Mouse (Mus musculus) cerebellum, adult 8-10 months (tissue): ENCODE data around the gene Exoc4.

Source experiments
- DNase-seq: peaks from one replicate; pipeline ENCODE4 v3.0.0; 2022

The Exoc4 gene

DNA sequence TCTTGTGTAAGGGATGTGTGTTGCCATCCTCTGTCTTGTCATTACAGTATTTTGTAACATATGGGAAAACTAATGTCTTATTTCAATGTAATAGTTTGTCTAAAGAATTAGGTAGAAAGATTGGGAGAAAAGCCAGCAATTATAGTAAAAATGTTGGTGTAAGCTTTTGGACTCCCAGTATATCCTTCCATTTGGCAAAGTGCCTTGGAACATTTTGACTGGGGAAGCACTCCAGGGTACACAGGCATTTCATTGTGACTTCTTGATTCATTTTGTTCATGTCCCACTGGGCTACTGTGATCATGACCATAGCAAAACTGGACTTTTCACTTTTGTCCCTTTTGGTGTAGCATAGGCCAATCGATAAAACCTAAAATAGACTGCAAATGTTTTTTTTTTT lies 61.6 kb downstream of the Exoc4 start:
- DNase-seq: no peak

DNA sequence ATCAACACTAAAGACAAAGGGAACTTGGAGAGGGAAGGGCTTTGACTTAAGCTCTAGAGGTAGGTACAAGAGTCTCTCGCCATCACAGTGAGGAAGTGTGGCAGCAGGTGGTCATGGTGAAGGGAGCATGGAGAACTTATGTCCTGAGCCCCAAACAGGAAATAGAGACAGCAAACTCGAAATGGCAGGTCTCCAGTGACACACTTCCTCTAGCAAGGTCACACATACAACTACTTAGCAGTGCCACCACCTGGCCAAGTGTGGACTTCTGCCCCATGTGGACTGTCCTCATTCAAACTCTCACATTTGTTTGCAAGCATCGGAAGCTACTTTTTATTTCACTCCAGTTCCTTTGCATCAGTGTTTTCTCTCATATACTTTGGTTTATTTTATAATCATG lies 74.0 kb downstream of the Exoc4 start:
- no peak for DNase-seq

DNA sequence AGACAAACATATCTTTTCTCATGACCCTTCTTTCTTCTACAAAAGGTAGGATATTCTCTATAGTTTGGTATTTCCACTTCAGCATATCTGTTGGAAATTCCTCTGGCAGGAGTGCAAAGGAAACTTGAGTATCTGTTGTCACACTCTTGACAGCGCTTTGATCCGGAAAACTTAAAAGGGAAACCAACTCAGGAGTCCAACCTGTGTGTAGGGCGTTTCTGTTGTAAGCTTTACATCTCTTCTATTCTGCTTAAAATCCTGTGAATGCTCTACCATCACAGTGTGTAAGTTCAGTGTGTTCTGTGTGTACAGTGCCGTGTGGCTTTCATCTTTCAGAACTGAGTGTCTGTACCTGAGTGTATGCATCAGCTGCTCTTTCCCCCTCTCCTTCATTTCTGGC lies 74.5 kb downstream of the Exoc4 start:
- no peak for DNase-seq

DNA sequence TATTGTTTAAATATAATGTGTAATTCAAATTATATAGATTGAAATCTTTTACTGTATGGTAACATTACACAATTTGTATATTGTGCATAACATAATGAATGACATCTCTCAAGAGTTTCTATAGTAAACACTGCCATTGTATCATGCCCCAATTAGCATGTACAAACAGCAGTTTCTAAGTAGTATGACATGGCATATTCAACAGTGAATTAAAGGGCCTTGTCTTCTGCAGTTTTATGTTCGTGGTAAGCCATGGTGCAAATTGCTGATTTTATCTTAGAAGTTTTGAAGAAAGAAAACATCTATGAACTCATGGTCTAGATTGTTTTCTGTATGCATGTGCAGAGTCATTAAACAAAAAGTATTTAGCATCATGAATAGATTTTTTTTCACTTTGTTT lies 79.4 kb downstream of the Exoc4 start:
- no peak for DNase-seq

DNA sequence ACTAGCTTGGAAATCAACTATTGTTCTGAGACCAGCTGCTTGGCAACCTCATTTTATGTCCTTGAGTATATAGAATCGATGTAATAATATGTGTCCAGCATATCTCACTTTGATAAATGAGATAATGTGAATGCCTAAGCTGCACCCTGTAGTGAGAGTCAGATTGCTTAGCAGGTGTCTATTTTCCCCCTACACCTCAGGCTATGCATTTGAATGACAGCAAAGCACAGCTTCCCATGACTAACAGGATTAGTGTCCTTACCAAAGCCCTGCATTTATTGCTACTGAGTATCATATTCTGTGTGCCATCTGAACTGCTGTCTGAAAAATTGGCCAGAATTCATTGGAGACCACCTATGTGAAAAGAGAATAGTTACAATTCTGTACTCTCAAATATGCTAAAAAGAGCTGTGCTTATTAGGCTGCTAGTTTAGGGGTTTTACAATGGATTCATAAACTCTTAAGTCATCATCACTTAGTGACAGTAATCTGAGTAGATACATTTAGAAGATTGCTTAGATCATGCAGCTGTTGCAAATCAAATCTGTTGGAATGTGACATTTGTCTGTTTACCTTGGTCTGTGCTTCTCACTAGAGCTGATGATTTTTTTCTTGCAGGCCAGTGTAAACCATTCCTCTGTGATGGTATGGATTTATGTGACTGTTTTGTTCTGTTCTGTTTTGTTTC lies 98.3 kb downstream of the Exoc4 start:
- no peak for DNase-seq

DNA sequence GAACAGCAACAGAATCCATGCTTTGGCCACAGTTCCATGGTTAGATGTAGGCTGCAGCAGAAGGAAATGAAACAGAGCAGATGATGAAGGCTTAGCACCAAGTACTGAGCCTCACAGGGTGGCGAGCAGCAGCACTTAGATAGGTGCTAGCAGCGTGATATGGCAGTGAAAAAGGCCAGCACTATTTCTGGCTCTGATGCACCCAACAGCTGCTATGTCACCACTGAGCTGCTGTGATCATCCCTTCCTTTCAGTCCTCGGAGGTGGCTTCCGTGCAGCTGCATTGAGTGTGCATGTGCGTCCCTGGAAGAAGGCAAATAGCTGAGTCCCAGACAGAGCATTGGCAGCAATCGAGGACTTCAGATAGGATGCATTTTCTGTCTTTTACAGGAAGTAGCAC lies 112.7 kb downstream of the Exoc4 start:
- no peak for DNase-seq

DNA sequence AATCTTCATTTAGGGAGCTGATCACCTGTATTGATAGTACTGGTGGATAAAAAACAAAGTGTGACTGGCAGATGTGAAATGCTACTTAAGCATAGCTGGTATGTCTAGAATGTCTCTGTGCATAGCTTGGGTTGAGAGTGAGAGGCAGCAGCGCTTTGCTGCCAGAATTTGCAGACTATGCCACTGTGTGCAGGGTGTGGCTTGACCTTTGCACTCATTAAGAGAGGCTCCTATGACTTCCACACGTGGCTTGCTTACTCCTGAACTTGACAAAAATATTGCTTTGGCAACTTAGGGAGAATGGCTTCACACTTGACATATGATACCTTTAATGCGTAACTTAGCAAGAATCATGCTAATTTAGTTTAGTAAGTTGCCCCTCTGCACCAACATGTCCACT lies 131.6 kb downstream of the Exoc4 start:
- no peak for DNase-seq

DNA sequence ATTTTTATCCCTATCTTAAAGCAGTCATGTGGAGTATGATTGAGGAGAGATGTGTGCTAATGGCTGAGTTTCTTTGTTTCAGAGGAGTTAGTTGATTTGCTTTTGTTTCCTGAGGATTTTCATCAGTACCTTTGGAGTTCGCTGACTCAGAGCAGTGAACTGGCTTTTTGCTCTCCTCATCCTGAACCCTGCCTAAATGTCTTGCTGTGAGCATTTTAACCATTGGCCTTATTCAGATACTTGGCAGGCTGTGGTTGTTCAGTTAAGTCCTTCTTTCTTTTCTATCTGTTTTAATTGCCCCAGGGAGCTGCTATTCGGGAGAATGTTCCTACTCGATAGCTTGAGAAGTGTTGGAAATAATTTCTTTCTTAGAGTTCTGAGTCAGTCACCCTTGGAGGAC lies 133.3 kb downstream of the Exoc4 start:
- no peak for DNase-seq

DNA sequence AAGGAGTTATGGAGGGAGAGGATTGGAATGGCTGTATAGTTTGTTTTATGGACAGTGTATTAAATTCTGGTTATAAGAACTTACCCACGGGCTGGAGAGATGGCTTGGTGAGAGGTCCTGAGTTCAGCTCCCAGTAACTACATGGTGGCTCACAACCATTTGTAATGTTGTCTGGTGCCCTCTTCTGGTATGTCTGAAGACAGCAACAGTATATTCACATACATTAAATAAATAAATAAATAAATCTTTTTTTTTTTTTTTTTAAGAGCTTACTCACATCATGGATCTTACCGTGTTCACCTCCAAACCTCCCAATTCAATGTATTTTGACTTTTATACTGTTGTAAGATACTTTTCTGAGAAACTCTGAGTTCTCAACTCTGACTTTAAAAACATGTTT lies 143.1 kb downstream of the Exoc4 start:
- no peak for DNase-seq

DNA sequence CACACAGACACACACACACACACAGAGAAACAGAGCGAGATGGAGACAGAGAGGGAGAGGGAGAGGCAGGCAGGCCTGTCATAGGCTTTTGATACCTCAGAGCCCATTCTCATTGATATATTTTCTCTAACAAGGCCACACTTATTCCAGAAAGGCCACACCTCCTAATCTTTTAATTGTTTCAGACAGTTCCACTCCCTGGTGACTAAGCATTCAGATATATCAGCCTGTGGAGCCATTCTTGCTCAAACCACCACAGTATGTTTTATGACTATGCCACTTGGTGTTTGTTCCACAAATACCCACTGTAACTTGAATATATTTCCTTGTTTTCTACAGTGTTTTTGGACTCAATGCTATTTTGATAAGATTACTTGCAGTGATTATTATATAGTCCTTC lies 150.6 kb downstream of the Exoc4 start:
- no peak for DNase-seq

DNA sequence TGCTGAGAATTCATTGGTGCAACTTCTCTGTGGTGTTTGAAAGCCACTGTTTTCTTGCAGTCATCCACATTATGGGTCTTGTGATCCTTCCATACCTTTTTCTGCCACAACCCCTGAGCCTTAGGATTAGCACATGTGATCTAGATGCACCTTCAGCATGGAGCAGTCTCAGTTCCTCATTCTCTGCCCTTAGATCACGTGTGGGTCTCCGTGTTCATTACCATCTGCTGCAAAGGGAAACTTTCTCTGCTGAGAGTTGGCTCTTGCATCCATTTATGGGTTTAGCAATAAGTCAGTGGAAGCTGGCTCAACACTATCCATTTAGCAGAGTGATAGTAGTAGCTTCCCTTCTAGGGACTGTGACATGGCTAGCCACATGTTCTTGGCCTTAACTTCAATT lies 152.3 kb downstream of the Exoc4 start:
- no peak for DNase-seq

DNA sequence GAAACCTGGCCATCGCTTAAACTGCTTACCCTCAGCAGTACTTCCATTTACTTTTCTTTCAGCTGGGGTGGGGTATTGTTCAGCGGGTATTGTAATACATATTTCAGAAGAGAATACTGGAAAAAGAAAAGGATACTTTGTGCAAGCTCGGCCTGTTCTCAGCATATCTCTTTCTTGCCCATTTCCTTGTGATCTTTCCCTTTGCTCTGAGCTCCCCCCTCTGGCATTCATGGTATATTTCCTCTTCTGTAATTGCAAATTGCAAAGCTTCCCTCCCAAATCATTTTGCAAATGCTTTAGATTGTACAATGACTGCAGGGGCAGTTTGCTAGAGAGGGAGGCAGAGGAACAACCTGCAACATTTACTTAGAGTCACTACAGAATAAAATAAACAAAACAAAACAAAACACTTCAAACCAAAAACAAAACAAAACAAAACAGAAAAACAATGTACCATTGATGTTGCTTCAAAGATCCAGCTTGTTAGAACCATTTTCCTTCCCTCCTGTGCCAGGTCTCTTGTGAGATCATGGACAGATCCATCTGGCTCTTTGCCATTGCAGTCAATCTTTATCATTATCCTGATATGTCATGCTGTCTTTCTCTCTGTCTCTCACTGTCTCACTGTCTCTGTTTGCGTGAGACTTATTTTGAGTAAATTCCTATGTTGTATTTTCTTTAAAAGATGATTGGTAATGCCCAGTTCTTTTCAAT lies 156.8 kb downstream of the Exoc4 start:
- peak; percentile 19 for DNase-seq

DNA sequence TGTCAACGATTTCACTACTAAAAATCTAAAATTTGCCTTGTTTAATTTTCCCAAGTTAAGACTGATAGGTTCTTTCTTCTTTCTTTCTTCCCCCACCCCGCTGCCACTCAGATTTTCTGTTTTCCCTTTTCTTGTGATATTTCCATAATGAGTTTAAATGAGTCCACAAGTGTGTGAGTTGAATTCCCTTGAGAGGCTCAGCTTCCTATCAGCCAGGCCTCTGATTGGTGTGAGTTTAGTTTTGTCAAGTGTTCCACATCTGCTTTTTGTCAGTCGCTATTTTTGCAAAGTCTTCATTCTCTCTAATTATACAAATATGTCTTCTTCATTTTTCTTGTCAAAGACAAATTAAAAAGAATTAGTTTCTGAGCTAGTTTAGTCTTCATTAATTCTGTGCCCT lies 160.7 kb downstream of the Exoc4 start:
- no peak for DNase-seq

DNA sequence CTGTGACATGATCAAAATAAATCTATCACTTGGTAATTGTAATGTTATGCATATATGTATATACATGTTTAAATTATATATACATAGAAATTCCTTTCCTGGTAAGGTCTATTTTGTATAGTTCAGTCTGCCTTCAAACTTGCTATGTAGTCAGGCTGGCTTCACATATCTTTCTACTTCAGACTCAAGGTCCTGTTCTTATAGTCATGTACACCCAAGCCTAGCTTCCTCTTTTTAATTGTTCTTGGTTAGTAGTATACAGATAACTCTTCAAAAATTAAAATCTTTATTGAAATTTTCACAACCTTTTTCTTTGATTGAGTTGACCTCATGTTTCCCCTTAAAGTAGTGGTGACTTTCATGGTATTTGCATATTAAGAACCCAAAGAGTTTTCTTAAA lies 176.1 kb downstream of the Exoc4 start:
- no peak for DNase-seq

DNA sequence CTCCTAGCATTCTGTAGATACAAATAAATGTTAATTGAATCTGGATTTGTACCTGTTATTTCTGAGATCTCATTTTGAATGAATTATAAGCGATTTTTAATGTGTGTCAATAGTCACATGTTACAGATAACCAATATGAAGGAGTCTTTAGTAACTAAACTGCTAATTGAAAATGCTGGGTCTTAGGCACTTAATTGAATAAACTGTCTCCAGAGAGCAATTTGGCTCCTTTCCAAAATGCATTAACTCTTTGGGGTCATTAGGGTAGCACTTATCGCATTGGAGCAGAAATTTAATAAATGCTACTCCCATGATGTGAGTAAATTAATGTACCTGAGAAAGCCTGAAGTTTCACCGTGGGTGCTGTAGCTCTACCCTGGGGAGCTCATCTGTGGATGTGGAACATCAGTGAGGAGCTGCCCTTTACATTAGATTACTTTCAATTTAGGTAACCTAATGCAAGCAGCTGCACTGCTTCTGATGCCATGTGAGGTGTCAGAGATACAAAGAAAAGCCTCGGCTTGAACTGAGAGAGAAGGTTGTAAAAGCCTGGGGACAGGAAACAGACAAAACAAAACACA lies 182.4 kb downstream of the Exoc4 start:
- no peak for DNase-seq

DNA sequence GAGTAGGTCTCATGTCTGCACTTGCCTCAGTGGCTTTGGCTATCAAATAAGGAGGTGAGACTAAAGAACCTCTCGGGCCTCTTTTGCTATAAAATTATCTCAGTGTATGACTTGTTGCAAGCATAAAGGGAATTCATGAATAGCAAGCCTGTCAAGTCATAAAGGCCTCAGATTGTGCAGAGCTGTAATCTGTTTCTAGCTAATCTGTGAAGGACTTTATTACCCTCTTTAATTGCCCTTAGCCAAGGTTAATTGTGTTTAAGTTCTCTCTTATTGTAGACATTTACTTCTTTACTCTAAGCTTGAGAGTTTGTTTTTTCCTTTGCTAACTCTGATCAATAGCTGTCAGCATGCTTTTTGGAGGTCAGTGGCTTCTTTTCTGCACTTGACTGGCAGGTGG lies 191.6 kb downstream of the Exoc4 start:
- no peak for DNase-seq

DNA sequence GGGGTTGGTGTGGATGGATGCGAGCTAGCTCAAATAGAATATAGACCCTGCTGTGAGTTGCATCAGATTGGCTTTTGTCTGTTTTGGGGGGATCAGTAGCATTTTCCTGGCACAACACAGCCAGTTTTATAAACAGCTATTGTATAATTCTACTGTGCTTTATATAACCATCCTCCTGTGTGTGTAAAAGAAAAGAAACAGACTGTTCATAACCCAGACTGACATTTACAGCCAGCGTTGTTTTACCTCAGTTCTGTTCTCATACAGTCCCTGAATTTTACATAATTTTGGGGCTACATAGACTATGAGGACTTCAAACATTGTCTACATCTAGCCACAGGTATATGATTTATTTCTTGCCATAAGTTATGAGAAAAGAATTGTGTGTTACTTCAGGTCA lies 204.9 kb downstream of the Exoc4 start:
- DNase-seq: no peak

DNA sequence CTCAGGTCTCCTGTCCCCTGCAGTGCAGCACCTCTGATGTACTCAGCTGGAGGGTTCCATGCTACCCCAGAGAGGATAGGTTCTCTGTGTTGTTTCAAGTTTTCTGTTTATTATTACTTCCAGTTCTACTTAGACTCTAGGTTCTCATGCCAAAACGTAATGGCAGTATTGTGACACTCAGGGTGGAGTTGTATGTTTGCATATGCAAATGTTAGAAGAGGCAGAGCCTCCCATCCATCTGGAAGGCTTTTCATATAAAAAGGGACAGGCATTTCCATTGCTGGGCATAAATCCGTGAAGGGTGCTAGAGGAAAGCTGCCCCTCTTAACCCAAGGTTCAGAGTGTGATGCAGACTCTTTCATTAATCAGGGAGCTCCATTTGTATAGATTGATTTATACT lies 205.5 kb downstream of the Exoc4 start:
- DNase-seq: no peak

DNA sequence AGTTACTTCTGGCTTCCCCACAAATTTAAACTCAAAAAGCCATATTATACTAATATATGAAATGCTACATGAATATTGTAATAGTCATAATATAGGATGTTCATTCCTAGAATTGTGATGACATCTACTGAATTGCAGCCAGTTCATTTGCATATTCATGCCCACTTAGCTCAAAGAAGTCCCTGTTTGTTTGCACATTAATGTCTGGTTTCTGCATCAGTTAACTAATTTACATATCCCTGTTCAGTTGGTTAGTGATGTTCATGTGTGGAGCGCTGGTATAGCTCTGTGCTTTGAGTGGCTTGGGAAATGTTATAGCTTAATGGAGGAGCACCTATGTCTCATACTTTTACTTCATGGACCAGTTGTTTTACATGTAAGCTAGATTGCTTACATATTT lies 206.4 kb downstream of the Exoc4 start:
- DNase-seq: no peak

DNA sequence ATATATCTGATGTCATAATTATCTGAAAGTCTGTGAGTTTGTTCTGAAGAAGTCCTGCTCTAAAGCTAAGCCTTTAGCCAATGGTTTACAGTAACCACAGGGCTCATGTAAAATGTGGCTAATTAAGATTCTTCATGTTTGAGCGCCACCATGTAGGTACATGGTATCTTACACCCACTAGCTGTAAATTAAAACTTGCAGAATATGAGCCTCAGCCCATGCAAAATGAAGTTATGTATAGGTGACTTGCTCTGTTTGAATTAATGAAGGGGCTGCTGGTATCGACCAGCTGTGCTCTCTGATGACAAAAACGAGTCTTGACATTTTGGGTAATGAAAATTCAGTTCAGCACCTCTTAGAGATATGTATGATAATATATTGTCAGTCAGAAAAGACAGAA lies 216.0 kb downstream of the Exoc4 start:
- DNase-seq: no peak

DNA sequence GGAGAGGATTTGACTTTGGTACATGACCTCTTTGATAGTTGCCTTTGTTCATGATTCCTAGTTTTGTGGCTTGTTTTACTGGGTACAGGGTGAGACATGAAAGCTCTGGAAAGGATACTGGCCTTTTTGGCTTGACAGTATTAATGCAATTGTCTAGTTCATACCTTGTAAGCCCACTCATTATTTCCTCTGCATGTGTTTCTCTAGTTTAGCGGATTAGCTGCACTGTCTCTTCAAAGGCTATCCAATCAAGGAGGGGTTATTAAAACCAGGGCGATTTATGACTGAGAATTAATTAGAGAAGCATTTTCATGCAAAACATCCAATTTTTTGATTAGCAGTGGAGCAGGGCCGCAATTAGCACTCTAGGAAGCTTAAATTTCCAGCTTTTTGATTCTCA lies 216.5 kb downstream of the Exoc4 start:
- DNase-seq: no peak

DNA sequence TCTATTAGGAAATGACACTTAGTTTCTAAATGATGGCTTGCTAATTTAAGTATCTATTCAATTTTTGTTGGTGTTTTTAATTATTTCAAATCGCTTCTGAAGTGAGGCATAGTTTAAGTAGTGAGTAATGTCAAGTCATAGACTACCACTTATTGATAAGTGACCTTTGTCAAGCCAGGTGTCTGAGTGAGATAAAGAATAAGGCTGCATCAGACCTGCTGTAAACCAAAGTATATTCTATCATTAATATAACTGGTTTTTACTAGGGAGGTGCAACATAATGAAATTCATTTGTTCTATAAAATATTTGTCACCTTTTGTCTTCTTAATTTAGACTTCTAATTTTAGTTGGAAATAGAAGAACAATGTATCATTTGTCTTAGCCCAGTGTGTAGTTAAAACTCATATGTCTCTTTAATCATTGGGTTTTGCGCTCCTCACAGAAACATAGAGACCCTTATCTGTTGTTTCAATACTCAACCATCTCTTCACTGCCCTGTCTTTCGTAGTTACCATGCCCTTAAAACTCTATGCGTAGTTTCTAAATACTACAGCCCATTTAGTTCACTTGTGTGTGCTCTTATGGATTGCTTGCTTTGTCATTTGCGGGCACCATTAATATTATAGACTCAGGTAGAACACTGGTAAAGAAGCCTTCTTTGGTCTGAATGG lies 217.4 kb downstream of the Exoc4 start:
- no peak for DNase-seq

DNA sequence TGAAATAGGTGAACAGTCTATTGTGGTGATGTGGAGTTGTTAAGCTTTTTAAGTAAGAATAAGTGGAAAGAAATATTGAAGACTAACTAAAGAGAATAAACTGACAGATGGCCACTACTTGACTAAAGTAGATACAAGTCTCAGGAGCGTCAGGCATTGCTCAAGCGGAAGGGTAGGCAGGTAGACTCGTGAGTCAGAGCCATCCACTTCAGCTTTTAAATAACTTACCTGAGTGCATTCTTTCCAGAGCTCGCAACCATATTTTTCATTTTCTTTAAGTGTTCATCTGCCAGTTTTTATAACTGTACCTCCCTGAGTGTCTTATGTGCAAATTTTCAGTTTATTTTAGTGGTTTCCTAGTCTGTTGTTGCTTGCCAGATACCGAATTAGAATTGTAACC lies 219.6 kb downstream of the Exoc4 start:
- no peak for DNase-seq

DNA sequence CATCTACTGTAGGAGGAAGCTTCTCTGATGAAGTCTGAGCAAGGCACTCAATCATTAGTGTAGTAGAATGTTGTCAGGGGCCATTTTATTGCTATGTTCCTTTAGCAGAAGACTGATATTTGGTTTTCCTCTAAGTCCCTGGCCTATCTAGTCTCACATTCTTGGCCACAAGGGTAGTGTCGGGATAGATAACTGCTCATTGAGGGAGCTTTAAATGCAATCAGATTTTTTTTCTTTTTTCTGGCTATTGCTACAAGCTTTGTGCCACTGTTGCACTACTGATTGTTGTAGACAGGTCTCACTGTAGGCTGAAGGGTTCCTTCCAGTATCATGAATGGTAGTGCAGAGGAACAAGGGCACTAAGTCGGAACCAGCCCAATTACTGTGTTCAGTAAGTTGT lies 227.2 kb downstream of the Exoc4 start:
- no peak for DNase-seq
